Mouse (Mus musculus) cerebellum, adult 11 months (tissue): Measurements from ENCODE around the gene Ap1g2.

Experiments
- DNase-seq: peaks from one replicate; pipeline ENCODE4 v3.0.0; 2022

Ap1g2 gene

DNA sequence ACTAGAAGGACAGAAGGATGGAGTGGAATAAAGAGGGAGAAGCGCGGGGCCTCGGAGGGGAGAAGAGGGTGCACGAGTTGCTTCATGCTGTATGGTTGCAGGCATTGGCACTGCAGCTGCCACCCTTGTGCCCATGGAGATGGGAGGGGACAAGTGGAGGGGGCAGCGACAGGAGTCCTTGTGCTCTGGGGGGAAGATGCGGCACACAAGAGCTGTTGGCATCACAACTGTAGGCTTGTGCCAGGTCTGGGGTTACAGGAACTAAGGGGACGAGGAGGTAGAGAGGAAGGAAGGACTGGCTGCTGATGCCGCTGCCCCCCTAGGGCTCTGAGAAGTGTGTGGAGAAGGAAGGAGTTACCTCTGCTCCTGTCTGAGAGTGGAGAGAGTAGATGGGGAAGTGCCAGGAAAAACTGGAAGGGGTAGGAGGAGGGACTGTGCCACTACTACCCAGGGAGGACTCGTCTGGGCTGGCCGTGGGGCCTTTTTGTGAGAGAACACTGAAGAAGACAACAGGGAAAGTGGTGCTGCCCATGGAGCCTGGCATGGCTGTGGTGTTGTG lies 52.1 kb downstream of the Ap1g2 start:
- DNase-seq = peak; percentile 81

DNA sequence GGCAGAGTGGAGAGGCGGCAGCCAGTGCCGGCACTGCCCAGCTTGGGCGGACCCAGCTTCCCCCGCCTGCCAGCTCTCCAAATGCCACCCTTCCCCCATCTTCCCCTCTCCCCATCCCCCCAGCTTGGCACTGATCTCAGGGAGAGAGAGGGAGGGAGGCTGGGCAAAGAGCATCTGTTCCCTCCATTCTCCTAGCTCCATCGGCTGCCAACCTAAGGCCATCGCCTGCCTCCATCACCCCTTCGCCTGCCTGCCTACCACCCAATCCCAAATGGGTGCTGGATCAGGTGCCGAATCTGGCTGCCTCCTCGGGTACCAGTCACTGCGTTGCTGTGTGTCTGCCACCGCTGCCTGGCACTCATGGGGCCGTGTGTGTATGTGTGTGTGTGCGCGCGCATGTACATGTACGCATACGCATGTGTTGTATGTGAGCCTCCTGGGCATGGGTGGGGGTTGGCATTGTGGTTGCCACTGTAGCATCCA lies 52.6 kb downstream of the Ap1g2 start:
- peak; percentile 95 for DNase-seq

DNA sequence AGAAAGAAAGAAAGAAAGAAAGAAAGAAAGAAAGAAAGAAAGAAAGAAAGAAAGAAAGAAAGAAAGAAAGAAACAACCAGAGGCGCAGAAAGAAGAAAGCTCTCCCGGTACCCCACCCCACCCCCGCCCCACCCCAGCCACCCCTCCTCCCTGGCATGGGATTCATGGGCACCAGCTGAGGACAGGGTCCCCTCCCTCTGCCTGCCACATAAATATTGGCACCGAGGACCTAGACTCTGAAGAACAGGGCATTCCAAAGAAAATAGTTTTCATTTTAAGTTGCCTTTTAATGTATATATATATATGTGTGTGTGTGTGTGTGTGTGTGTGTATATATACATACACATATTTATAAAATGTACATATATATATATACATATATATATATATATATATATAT lies 53.3 kb downstream of the Ap1g2 start:
- DNase-seq = peak; percentile 29

DNA sequence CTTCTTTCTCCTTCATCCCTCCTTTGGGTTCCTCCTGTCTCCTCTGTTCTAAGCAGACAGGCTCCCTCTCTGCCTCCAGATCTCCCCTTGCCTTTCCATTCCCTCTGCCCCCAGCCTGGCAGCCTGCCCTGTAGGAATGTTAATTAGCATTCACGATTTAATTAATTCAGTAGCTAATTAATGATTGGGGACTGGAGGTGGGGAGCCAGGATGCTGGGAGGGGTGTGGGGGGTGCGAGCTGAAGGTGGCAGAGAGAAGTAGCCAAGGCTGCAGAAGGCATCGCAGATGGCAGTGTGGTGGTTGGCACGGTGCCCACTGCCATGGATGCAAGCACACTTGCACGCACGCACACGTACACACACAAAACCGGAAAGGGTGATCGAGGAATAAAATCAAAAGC lies 53.9 kb downstream of the Ap1g2 start:
- peak; percentile 94 for DNase-seq
